Mouse (Mus musculus) naive thymus-derived CD4-positive, alpha-beta T cell, adult 2 months (primary cell): ENCODE results near the gene Cks1b.
A peak's percentile ranks its signal among the peaks of the same experiment; 100 is the strongest.
"Not testable (repeated sequence)": the region's sequence is repeated elsewhere in the genome, so short reads cannot be mapped to it uniquely, and the experiment has no call there.

ENCODE experiments used
- DNase-seq: peaks from one replicate; pipeline ENCODE4 v3.0.0-alpha.2; 2011; ENCODE audit warnings: low read depth

Gene Cks1b

DNA sequence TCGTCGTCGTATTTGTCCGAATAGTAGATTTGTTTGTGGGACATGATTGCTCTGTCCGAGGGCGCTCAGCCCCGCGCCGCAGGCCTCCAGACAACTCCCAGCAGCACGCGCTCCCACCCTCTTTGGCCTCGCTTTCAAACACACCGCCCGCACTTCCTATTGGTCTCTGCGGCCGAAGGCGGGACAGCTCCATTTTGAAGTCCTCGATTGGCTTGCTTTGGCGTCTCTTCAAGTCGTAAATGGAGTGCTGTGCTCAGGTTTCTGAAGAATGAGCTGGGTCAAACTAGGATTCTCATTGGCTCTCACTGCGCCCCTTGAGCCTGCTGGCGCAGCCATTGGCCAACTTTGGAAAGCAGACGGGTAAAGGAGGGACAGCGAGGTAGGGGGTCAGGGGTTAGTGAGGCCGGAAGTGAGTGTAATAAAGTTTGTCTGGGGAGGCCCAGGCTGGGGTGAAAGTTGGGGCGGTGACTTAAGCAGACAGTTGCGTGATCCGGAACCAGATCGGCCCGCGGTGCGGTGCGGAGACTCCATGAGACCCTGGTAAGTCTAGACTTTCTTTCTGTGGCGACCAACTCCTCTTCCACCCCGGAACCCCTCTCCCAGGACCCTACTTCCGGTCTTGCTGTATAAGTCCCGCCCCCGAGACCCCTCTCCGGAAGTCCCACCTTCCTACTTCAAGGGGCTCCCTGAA, at the start of gene Cks1b, which contains the start of gene Shc1:
Cks1b (minus strand) TSS at position 214 of the 691 bp plus-strand sequence.
Shc1 (plus strand) TSS at position 274 of the 691 bp plus-strand sequence.
- DNase-seq: peak; percentile 97

DNA sequence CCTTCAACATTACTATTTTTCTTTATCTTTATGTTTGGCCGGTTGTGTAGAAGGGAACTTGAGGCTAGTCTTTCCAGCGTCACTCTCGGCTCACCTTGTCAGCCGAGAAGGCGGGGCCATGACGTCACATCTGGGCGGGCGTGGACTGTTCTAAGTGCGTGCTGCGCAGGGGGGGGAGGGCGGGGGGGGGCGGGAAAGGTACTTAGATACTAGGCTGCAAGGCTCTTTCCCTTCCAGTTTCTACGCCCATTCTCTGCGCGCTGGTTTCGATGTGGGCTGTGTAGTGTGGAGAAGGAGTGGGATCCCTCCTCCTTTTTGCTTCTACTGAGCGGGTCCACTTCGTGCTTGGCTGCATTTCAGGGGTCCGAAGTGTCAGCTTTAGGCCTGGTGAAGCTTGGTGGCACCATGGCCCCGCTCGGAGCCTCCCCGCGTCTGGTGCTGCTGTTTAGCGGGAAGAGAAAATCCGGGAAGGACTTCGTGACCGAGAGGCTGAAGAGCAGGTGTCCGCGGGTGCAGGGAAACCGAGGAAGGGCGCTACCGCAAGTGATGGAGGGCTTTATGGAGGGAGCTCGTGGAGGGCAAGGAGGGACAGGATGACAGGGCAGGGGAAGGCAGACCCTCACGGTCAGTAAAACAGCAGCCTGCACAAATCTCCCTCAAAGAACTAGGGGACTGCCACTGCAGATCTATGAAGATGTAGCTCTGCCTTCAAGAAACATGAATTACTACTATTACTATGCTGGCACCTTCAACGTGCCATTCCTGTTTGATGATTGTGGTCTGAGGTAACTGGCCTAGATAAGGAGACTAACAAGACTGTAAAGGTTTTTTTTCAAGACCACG, 41.0 kb upstream of the Cks1b start:
- DNase-seq: peak; percentile 98

DNA sequence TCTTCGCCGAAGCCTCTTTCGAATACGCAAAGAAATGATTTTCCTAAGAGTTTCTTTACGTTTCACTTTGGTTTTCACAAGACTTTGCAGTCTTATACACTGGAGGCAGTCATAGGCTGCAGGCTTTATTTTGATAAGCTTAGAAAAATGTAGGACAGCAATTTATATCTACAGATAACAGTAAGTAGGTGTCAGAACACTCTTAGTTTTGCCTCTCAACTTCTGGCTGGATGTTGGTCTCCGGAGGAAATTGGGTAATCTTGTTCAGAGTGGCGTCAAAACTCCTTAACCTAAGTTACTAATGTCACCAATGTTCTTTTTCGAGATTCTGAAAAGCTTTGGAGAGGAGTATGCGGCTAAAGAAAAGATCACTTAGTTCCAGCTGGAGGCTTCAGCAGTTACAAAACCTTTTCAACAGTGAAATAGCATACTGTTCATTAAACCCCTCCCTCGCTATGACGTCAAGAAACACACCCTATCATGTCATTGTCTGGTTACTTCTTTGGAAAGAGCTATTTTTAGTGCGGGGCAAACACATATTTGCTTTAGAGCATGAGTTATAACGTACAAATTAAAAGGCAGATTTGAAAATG, 40.3 kb upstream of the Cks1b start:
- no peak for DNase-seq

DNA sequence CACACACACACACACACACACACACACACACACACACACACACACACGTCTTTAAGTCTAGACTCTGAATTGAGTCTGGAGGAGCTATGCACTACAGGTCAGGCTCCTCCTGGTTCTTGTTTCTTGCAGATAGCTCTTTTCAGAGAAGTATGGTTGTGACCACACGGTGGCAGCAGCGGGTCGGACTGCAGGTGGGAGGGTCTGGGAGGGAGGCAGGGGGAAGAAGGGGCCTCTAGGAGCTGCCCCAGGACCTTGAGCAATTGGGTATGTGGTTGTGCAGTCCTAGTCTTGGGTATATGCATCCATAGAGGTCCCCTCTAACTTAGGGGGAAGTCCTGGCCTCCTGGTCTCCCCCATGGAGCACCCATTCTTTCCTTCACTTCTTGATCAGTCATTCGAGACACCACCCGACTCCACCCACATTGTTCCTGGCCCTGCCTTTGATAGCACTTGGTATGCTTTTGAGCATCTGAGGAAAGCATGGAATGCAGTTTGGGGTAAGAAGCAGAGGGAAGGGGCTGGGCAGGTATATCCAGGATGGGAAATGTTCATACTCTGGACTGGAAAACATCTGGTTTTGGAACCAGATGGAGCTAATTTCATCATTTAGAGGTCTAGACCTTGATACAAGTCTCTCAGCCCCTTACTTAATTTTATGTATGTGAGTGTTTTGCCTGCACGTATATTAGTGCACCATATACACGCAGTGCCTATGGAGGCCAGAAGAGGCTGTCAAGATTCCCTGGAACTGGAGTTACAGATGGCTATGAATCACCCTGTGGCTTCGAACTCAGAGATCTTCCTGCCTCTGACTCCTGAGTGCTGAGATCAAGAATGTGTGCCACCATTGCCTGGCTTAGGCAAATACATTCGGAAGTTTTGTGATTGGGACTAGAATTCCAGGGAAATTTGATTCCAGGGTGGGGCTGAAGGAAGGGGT, 38.8 kb upstream of the Cks1b start:
- peak; percentile 92 for DNase-seq

DNA sequence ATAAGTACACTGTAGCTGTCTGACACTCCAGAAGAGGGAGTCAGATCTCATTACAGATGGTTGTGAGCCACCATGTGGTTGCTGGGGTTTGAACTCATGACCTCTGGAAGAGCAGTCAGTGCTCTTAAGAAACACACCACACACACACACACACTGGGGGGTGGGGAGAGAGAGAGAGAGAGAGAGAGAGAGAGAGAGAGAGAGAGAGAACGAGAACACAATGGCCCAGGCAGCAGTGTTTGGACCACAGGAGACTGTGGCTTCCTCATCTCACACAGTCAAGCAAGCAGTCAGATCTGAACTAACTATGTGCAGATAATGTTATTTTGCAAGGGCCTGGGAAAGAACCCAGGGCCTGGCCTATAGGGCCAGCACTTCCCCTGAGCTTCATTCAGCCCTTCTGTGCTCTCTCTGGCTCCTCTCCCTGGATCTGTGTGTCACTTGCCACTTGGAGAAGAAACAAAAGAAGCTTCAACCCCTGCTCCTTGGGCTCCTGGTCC, 37.7 kb upstream of the Cks1b start:
- no peak for DNase-seq

DNA sequence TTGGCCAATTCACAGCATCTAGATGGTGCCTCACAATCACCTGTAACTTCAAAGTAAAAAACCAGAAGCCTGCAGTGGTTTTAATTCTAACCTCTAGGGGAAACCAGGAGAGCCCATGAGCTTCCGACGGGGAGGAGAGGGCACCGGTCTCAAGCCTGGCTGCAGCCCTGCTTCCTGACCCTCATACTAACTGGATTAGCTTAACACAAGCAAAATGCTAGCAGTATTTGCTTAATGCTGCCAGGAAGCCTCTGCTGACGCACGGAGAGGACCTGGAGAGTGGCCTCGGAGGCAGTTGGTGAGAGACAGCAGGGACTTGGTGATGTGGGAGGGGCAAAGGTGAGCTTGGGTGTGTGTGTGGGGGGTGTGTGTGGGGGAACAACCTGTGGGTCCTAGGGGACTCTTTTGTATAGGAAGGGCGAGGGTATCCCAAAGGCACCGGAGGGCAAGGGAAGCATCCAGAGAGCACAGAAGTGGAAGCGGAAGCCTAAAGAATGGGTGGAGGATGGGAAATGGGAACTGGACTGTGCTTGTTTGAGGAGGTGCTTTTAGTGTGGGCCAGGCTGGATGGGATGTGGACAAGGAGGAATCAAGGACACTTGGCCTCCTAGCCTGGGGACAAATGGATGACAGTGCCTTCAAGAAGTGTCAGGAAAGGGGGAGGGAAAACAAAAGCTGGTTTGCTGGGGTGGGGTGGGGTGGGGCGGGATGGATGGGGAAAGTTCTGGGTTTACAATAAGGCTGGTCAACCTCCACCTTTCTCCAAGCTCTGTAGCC, 36.4 kb upstream of the Cks1b start, which contains the start of gene Pmvk:
Pmvk (plus strand) TSS at position 141 of the 777 bp plus-strand sequence.
- DNase-seq: no peak

DNA sequence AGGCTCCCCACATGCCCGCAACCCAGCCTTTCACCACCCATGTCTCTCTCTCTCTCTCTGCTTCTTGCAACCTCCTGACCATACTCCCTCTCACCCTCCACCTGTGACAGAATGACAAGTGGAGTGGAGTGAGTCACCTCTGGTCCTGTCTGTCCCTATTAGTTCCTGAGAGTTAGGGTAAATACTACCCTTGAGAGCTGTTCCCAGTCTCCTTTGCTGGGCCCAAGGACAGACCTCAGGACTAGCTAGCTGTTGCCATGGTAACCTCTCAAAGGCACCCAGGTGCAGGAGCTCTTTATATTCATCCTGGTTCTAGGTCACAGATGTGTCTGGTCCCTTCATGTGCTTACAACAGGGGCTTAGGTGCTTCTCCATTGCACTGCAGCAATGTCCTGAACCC, 33.7 kb upstream of the Cks1b start:
- DNase-seq: no peak

DNA sequence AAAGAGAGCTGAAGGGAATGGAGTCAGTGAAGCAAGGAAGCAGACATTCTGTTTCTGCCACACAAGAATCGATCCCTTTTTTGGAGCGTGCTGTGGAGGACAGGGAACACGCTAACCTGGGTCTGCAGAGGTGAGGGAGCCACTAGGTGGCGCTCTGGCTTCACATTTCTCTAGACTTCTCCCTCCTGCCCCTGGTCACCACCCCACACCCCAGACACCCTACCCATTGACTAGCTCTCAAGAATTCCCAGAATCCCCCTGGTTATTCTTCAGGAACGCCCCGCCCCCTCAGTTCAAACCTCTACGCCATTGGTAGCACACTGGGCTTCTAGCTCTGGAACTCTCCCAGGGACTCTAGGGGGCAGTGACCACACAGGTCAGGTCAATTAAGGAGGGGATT, 31.4 kb upstream of the Cks1b start:
- peak; percentile 86 for DNase-seq

DNA sequence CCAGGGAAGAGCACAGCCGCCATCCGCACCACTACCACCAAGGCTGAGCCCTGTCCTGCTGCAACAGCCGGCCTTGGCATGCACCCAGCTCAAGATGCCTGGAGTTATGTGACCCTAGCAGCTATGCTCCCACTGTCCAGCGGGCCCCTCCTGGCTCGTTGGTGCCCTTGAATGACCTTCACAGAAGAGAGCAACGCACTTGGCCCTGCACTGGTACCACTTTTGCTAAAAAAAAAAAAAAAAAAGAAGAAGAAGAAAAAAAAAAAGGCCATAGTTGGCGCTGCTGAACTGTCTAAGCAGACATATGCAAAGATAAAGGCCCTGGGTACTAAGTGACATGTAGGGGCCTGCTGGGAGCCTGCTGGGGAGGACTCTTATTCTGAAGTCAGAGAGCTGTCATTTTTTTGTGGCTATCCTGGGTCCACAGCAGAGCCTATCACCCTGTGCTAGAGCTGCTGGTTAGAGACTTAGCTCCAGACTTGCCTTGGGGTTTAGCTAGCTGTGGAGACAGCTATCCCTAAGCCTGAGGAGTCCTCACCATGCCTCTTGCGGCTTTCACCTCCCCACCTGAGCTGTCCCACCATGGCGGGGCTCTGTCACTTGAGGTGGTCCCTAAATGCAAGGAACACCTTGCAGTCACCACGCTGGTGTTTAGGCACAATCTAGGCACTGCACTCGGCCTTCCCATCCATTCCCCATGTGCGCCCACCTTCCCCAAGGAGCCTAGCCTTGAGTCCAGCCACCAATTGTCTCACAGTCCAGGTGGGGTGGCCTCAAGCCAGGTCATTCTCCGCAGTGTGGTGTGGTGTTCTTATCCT, 30.7 kb upstream of the Cks1b start:
- peak; percentile 54 for DNase-seq

DNA sequence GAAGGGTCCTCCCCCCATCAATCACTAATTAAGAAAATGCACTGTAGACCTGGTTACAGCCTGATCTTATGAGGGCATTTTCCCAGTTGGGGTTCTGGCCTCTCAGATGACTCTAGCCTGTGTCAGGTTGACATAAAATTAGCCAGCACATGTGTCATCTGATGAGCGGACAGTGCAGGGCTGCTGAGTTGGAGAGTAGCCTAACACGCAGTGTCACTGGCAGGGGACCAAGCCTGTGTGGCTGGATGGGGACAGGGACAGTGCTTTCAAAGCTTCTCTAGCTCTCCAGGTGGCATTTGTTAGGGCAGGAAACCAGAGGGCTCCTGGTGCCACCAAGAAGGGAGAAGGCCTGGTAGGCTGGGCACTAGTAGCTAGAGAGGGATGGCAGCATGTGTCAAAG, 22.5 kb upstream of the Cks1b start:
- DNase-seq: no peak

DNA sequence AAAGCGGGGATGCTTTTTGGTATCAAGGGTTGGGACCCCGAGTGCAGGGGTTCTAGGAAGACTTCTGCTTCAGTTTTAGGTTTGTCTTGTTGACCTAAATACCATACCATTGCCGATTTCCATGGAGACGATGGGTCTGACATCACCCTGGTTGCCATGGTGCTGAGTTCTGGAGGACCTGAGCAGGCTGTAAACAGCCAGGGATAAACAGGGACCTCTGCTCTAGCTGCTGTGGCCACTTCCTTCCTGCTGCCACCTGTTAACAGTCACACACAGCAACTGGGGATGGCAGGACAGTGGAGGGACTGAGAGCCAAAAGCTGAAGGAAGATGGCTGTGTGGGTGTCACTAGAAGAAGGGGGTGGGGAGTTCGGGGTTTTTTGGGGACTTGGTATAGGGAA, 19.1 kb upstream of the Cks1b start:
- peak; percentile 79 for DNase-seq

DNA sequence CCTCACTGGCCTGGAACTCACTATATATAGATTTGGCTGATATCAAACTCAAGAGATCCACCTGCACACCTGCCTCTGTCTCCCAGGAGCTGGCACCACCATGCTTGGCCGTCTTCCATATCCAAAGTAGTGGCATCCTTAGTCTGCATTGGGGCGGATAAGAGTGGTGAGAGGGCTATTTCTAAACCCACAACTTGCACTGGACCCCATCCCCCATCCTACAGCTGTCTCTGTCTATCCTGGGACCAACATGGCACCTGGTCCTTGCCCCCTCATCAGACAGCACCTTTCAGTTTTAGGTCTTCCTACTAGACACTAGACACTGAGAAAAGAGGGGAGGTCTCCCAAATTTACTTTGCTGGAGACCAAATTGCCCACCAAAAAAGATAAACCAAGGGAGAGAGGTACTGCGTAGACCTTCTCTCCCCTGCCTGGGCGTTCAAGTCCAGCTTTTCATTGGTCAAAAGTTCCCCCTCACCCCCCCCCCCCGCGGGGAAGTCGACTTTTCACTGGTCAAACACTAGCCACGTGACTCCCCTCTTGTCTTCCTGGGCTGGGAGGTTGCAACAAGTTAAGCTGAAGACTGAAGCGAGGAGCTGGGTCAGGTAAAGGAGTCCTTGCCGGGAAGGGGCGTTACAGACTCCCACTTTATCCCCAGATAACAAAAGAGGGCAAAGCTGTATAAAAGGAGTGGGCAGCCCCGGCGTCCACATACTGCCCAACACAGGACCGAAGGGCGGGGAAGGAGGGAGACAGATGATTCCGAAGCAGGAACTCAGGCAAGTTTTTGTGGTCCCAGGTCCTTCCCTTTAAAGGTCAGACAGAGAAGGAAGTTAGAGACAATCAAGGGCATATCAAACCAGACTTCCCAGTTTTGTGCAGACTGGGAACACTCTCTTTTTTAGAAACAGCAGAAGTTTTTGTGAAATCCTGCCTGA, 18.3 kb upstream of the Cks1b start, which contains the start of gene Pbxip1:
Pbxip1 (plus strand) TSS at position 531 of the 938 bp plus-strand sequence.
- DNase-seq: peak; percentile 84

DNA sequence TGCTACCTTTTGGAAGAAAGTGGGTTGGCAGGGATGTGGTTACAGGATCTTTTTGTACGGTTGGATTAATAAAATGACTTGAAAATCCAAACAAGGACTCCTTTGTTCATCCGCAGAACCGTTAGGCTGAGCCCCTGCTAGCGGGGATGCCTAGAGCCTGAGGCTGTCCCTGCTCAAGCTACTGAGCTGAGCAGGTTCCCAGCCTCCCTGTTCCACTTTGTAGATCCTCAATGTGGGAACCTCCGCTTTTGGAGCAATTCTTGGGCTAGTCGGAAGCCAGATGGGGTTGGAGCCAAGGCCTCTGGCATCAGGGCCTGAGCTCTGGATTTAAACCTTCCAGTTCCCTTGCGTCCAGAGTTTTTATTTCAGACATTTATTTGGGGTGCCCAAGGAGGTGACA, 16.9 kb upstream of the Cks1b start:
- DNase-seq: no peak

DNA sequence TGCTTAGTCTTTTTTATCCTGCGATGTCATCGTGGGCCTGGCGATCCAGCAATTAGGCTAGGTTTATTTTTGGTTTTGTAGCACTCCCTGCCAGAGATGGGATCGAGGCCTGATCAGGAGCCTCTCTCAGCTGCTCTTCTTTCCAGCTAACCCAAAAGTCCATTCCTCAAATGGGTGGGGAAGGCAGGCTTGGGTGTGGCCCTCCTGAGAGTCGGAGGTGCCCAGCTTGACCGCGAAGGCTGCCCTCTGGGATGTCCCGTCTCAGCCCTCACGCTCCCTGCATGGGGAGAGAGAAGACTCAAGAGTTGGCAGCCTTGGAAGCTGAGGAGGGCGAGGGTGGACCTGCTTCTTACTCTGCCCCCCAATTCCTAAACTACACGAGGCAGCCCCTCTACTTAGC, 16.3 kb upstream of the Cks1b start:
- no peak for DNase-seq

DNA sequence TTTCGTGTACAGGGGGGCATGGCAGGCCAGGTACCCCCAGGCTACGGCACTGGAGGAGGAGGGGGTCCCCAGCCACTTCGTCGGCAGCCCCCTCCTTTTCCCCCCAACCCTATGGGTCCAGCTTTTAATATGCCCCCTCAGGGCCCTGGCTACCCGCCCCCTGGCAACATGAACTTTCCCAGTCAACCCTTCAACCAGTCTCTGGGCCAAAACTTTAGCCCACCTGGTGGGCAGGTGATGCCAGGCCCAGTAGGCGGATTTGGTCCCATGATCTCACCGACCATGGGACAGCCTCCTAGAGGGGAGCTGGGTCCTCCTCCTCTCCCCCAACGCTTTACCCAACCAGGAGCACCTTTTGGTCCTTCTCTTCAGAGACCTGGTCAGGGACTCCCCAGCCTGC, 14.4 kb upstream of the Cks1b start:
- DNase-seq: no peak

DNA sequence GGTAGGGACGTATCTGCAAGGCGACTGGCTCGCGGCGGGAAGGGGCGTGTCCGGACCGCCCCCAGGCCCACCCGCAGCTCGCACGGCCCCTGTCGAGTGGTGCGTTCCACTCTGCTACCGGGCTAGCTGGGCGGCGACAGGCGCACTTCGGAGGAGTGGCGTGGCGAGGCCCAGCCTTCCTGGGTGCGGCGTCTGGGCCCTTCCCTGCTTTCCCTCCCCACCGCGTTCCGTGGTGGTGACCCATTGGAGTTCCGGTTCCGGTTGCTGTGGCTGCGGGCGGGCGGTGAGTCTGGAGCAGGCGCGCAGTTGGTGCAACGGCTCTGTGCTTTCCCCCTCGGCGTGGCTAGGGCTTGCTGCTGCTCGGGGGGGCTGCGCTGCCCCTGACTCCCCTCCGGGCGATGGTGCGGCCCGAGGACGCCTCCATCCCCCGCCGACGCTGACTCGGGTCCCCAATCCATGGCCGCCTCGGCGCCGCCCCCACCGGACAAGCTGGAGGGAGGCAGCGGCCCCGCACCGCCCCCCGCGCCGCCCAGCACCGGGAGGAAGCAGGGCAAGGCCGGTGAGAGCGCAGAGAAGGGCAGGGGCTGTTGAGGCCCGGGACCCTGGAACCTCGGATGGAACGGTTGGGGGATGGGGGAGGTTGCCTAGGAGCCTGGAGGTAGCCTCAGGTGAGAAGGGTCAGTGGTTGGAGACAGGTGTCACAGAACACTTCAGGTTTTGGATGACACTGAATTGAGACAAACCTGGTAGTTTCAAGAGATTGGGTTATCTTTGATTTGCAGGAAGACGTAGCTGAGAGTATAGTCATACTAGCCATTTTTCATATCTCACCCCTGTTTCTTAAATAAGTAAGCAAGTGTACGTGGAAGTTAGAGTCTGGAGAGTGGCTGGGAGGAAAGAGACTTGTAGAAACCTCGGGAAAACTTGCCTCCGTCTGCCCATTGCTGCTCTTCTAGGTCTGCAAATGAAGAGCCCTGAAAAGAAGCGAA, 12.3 kb upstream of the Cks1b start, which contains the start of gene Pygo2:
Pygo2 (plus strand) TSS at position 44 of the 989 bp plus-strand sequence.
- peak; percentile 94 for DNase-seq

DNA sequence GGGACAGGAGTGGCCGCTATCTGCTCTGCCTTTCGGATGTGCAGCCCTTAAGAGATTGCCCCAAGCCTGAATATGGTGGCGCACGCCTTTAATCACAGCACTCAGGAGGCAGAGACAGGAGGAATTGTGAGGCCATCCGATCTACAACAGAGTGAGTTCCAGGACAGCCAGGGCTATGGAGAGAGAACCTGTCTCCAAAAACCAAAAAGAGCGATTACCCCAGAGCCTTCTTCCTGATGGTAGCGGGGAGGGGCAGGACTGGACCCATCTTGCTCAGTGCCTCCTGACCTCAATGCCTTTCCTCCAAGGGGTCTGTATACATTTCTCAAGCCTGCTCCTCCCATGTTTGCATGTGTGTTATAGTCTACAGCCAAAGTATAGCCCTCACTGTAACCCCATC, 10.8 kb upstream of the Cks1b start:
- DNase-seq: not testable (repeated sequence)
